Mouse (Mus musculus) embryonic facial prominence, embryonic 13.5 days (tissue): ENCODE data around the gene Cend1. TPM values are rescaled to one million over a fixed set of nuclear protein-coding genes. Genes with fewer than 3 reads are reported as not detected.
"Not testable (repeated sequence)": the region's sequence is repeated elsewhere in the genome, so short reads cannot be mapped to it uniquely, and the experiment has no call there.

Experiments used
- ATAC-seq: fragments of 200-750 bp; cut with Nextera tagmentation; 2 replicates; pipeline ENCODE4 v1.8.0; 2017; ENCODE audit warnings: low read depth; ENCODE audit not compliant: insufficient number of reproducible peaks, insufficient read depth, low FRiP score, low TSS enrichment
- H3K27ac ChIP-seq: fragments of 300-500 bp; sonication (generic); 2 replicates; pipeline ENCODE4 v1.5.1; 2015; ENCODE audit warnings: moderate library complexity, mild to moderate bottlenecking, inconsistent platforms
- H3K27me3 ChIP-seq: fragments of 300-500 bp; sonication (generic); 2 replicates; pipeline ENCODE4 v1.6.1; 2015; ENCODE audit warnings: mild to moderate bottlenecking, inconsistent platforms
- H3K36me3 ChIP-seq: fragments of 300-500 bp; sonication (generic); 2 replicates; pipeline ENCODE4 v1.6.1; 2015; ENCODE audit warnings: mild to moderate bottlenecking, inconsistent platforms
- H3K4me1 ChIP-seq: fragments of 300-500 bp; sonication (generic); 2 replicates; pipeline ENCODE4 v1.6.1; 2015; ENCODE audit warnings: inconsistent platforms
- H3K4me2 ChIP-seq: fragments of 300-500 bp; sonication (generic); 2 replicates; pipeline ENCODE4 v1.6.1; 2015; ENCODE audit warnings: moderate library complexity, mild to moderate bottlenecking, inconsistent platforms
- H3K4me3 ChIP-seq: fragments of 300-500 bp; sonication (generic); 2 replicates; pipeline ENCODE4 v1.5.1; 2015; ENCODE audit warnings: mild to moderate bottlenecking, inconsistent platforms
- H3K9ac ChIP-seq: fragments of 300-500 bp; sonication (generic); 2 replicates; pipeline ENCODE4 v1.6.1; 2015; ENCODE audit warnings: mild to moderate bottlenecking, inconsistent platforms
- H3K9me3 ChIP-seq: fragments of 300-500 bp; sonication (generic); 2 replicates; pipeline ENCODE4 v1.6.1; 2016; ENCODE audit warnings: inconsistent platforms
- WGBS: fragments of 180-500 bp; shearing (Covaris S2); methylation state at CpG from one replicate; pipeline ENCODE4 v1.1.7; 2015; ENCODE audit warnings: mixed read lengths; 5-methylcytosine and 5-hydroxymethylcytosine counted together
- polyA plus RNA-seq: library from polyadenylated mRNA; unstranded; fragments of >200 nt; fragmentation: Nextera tagmentation; extraction: Ambion mirVana; gene quantifications from 2 replicates; pipeline ENCODE4 v1.2.1, GENCODE M21; 2015

The Cend1 gene
- polyA plus RNA-seq, 1 experiment from 2014 or later = 2.8 TPM

DNA sequence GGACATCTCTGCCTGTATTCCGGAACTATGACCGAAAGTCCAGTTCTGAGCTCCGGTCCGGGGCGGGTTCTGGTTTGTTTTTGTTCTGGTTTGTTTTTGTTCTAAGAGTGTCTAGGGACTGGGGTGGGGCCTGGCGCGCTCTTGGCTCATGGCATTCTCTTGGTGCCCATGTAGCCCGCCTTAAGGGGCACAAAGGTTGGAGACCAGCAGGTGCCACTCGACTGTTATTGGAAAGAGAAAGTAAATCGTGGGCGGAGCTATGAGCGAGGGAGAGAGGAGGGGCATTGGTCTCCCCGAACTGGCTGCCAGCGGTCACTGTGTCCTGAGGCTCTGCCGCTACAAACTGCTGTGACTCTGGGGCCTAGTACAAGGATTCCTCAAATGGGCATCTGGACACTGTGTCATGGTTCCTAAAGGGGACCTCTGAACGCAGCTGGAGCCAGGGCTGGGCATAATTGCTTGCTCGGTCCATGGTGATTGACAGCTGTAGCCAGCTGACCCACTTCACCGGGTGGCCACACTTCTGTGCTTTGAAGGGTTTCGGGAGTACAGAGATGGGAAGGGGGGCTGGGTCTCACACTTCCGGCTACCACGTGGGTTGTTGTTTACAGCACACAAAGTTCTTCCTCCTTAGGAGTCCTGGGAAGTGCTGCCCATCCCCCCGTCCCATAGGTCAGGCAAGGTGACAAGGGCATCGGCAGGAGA lies 26.5 kb upstream of the Cend1 start:
- H3K27ac ChIP-seq = peak overlapping the region; percentile 28; the same call in 1 of the 2 replicates
- peaks cover 20% of the 10 kb centered on the region for H3K36me3 ChIP-seq
- H3K9ac ChIP-seq = peak overlapping the region; percentile 76
- 2% methylated on average over 23 of the region's 23 CpGs for WGBS
- H3K27me3 ChIP-seq = peaks cover 38% of the 10 kb centered on the region
- no peak for ATAC-seq
- H3K4me2 ChIP-seq = peak overlapping the region; percentile 98
- no peaks in the 10 kb centered on the region for H3K9me3 ChIP-seq
- H3K4me3 ChIP-seq = peak overlapping the region; percentile 66
- H3K4me1 ChIP-seq = peaks cover 16% of the 10 kb centered on the region

DNA sequence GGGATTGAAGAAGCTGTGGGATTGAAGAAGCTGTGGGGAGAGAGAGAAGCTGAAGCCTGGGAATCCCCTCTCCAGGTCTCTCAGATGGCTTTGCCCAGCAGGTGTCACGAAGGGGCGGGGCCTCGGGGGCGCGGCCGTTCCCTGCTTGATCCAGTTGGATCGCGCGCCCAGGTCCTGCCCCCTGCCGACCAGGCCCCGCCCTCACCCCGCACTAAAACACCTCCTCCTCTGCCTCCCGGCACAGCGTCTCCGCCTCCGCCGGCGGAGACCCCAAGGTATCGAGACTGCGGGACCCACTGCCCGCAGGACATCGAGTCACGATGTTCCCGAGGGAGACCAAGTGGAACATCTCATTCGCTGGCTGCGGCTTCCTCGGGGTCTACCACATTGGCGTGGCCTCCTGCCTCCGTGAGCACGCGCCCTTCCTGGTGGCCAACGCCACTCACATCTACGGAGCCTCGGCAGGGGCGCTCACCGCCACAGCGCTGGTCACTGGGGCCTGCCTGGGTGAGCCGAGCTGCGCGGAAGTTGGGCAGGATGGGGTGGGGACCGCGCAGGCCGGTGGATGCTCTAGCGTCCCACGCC lies 25.8 kb upstream of the Cend1 start, which contains the start of gene Pnpla2:
Gene Pnpla2 (plus strand): TSS at position 232 of the 585 bp plus-strand sequence.
- Histone ChIP-seq H3K4me3 (peak within 1 kb of the TSS; percentile 66), H3K4me1 (peaks cover 15% of the 10 kb centered on the region), H3K36me3 (peaks cover 27% of the 10 kb centered on the region), H3K27me3 (peaks cover 31% of the 10 kb centered on the region), H3K9ac (peak within 1 kb of the TSS; percentile 76), H3K27ac (peak within 1 kb of the TSS; percentile 28; the same call in 1 of the 2 replicates), H3K4me2 (peak within 1 kb of the TSS; percentile 98), H3K9me3 (no peaks in the 10 kb centered on the region)
- WGBS = under 1% methylated on average over 39 of the region's 45 CpGs
- peak; percentile 73 for ATAC-seq

DNA sequence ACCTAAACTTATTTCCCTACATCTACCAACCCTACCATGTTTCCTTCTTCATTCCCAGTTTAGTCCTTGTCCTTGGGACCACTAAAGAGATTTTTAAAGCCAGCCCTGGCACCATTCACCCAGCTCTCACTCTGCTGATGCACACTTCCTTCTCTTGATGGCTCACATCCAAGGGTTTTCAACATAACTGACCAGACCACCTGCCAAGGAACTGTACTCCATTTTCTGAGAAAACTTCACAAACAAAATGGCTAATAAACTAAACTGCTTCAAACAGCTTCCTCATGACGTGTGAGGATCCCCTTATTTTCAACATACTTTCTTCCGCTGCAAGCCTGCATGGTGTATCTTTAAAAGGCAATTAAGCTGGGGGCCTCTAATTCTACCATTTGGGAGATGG lies 24.3 kb upstream of the Cend1 start:
- Histone ChIP-seq H3K9ac (no peak overlapping the region), H3K27me3 (peaks cover 17% of the 10 kb centered on the region), H3K27ac (no peak overlapping the region), H3K9me3 (no peaks in the 10 kb centered on the region), H3K4me2 (no peak overlapping the region), H3K36me3 (peaks cover 37% of the 10 kb centered on the region), H3K4me3 (no peak overlapping the region), H3K4me1 (peaks cover 24% of the 10 kb centered on the region)
- ATAC-seq = no peak
- WGBS = 78% methylated on average over 2 of the region's 2 CpGs

DNA sequence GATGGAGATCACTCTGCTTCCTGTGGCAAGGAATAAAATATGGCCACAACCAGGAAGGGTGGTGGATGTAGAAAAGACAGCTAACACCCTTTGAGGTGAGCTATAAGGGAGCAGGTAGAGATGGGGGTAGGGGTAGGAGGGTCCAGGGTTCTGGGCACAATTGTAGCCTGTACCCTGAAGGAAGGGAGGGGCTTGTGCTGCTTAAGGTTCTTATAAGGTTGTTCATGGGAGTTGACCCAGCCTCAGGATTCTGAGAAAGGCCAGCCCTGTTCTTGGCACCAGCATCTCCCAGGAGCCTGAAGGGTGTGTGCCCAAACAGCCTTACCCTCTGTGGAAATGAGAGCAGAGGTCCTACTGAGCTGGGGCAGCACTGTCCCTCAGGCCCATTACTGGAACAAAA lies 22.6 kb upstream of the Cend1 start:
- Histone ChIP-seq H3K9ac (no peak overlapping the region), H3K27me3 (peaks cover 10% of the 10 kb centered on the region; the same call in 1 of the 2 replicates), H3K36me3 (peaks cover 40% of the 10 kb centered on the region), H3K4me3 (no peak overlapping the region), H3K27ac (no peak overlapping the region), H3K4me2 (no peak overlapping the region), H3K4me1 (peaks cover 29% of the 10 kb centered on the region), H3K9me3 (no peaks in the 10 kb centered on the region)
- no peak for ATAC-seq

DNA sequence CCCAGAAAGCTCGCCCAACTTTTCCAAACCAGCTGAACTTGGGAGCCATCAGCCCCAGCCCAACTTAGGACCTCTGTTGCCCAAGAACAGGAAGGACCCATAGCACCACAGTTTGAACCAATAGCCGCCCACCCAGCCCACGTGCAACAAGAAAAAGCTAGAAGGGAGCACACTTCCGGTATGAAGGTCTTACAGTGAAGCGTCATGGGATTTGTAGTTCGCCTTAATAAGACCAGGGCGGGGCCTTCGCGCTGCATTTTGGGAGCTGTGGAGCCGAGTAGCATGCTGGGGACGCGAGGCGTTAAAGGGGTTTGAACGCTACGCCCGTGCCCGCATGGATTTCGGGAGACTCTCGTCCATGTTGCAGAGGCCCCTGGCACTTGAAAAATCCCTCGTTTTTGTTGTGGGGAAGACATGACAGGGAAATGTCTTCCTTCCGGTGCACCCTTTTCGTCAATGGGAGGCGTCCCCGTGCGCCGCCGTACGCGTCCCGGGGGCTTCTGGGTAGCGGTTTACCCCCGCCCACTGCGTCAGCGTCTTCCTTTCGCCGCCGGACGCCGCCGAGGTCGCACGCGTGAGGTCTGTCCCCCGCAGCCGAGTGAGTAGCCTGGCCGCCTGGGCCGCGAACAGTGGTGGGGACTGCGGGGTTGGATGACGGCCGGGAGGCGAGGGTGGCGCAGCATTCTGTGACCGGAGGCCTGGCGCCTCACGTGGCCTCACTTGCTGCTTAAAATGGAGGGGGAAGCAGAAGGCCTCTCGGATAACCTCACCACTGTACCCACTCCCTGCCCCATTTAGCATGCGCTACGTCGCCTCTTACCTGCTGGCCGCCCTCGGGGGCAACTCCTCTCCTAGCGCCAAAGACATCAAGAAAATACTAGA lies 18.1 kb upstream of the Cend1 start, which contains the start of gene Rplp2:
Gene Rplp2 (plus strand): TSS at position 261 of the 882 bp plus-strand sequence.
- Histone ChIP-seq H3K9ac (peak within 1 kb of the TSS; percentile 95), H3K9me3 (no peaks in the 10 kb centered on the region), H3K4me3 (peak within 1 kb of the TSS; percentile 81), H3K27ac (peak within 1 kb of the TSS; percentile 87), H3K36me3 (peaks cover 39% of the 10 kb centered on the region), H3K27me3 (no peaks in the 10 kb centered on the region), H3K4me1 (peaks cover 37% of the 10 kb centered on the region), H3K4me2 (peak within 1 kb of the TSS; percentile 76)
- WGBS = under 1% methylated on average over 63 of the region's 63 CpGs
- ATAC-seq = peak; percentile 85

DNA sequence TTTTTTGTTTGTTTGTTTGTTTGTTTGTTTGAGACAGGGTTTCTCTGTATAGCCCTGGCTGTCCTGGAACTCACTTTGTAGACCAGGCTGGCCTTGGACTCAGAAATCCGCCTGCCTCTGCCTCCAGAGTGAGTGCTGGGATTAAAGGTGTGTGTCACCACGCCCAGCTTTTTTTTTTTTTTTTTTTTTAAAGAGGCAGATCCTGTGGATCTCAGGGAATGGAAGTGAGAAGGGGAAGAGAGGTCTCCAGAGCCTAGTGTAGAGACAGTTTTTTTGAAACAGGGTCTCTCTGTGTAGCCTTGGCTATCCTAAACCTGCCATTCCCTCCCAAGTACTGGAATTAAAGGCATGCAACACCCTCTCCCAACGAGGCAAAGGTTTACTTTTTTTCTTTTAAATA lies 17.1 kb upstream of the Cend1 start:
- H3K9me3 ChIP-seq, H3K27me3 ChIP-seq, H3K4me3 ChIP-seq, H3K27ac ChIP-seq, H3K9ac ChIP-seq, ATAC-seq: not testable (repeated sequence)
- H3K4me1 ChIP-seq = peaks cover 46% of the 10 kb centered on the region
- H3K4me2 ChIP-seq = peak overlapping the region; percentile 76
- WGBS = 83% methylated on average over 3 of the region's 3 CpGs
- H3K36me3 ChIP-seq = peaks cover 34% of the 10 kb centered on the region

DNA sequence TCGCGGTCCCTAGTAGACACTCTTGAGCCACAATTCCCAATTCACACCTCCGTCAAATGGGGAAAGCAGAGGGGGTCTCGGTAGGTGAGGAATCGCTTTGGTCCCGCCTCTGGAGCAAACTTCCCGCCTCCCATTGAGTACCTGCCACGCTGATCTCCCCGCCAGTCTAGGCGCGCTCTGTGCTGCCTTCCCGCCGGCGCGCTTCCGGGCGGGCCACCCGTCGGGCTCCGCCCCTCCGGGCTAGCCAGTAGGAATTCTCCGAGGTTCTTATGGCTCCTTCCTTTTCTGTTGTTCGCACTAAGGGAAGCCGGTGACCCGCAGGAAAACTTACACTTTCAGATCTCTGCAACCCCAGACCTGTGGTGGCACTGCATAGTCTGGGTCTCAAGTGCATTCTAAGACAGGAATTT lies 14.5 kb upstream of the Cend1 start, which contains the start of gene Pidd1:
Gene Pidd1 (minus strand): TSS at position 198 of the 410 bp plus-strand sequence.
- under 1% methylated on average over 25 of the region's 25 CpGs for WGBS
- H3K27me3 ChIP-seq = no peaks in the 10 kb centered on the region
- ATAC-seq = peak; percentile 58
- peaks cover 33% of the 10 kb centered on the region for H3K36me3 ChIP-seq
- H3K9ac ChIP-seq = peak within 1 kb of the TSS; percentile 75
- peak within 1 kb of the TSS; percentile 52 for H3K4me3 ChIP-seq
- peak within 1 kb of the TSS; percentile 86 for H3K4me2 ChIP-seq
- peaks cover 46% of the 10 kb centered on the region for H3K4me1 ChIP-seq
- peak within 1 kb of the TSS; percentile 53 for H3K27ac ChIP-seq
- no peaks in the 10 kb centered on the region for H3K9me3 ChIP-seq

DNA sequence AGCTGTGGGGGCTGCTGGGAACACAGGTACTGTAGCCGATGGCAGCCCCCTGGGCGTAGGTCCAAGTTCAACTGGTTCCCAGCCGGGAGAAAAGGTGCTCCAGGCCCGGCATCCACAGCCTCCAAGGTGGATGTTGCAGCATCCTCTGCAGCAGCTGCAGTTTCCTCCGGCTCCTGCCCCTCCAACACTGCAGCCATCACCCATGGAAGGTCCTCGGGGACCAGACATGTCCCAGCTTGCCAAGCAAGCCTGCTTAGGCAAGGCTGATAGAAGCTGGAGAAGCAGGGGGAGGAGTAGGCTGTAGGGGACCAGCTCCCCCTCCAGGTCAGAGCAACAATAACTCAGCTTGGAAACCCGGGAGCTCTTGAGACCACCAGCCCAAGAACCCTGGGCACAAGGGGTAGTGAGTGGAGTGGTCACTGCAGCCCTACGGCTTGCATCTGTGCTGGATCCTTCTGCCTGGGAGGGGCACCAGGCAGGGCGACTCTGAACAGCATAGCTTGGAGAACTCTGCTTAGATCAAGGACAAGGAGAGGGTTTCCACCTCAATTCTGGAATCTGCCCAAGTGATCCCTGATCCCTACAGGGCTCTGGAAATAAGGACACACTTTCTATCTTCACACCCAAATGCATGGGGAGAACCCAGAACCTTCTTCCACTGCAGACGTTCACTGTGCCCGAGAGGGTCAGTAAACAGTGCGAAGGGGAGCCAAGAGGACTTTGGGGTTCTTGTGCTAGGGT lies 14.0 kb upstream of the Cend1 start:
- H3K4me3 ChIP-seq = peak overlapping the region; percentile 52
- H3K27me3 ChIP-seq = no peaks in the 10 kb centered on the region
- 0 out of 2 replicates have a peak, but pooled peaks have one; percentile 0 for ATAC-seq
- peak overlapping the region; percentile 53 for H3K27ac ChIP-seq
- no peaks in the 10 kb centered on the region for H3K9me3 ChIP-seq
- 19% methylated on average over 12 of the region's 12 CpGs for WGBS
- H3K9ac ChIP-seq = peak overlapping the region; percentile 75
- peaks cover 34% of the 10 kb centered on the region for H3K36me3 ChIP-seq
- H3K4me1 ChIP-seq = peaks cover 40% of the 10 kb centered on the region
- H3K4me2 ChIP-seq = peak overlapping the region; percentile 86

DNA sequence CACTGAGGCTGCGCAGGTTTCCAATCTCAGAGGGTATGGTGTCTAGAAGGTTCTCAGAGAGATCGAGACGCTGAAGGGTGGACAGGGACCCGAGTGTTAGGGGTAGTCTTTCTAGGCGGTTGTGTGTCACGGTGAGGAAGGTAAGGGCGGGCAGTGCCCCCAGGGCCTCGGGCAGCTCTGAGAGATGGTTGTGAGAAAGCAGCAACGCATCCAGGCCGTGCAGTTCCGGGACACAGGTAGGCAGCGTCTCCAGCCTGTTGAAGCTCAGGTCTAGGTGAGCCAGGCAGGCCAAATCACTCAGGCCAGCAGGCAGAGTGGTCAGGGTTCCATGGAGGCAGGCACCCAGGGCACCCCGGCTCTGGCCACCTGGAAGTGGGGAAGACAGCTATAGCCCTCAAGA lies 12.9 kb upstream of the Cend1 start:
- Histone ChIP-seq H3K4me1 (peaks cover 46% of the 10 kb centered on the region), H3K27ac (no peak overlapping the region), H3K36me3 (peaks cover 38% of the 10 kb centered on the region), H3K27me3 (no peaks in the 10 kb centered on the region), H3K9ac (peak overlapping the region; percentile 75), H3K9me3 (no peaks in the 10 kb centered on the region), H3K4me3 (peak overlapping the region; percentile 52), H3K4me2 (peak overlapping the region; percentile 86)
- no peak for ATAC-seq
- WGBS = 89% methylated on average over 13 of the region's 13 CpGs

DNA sequence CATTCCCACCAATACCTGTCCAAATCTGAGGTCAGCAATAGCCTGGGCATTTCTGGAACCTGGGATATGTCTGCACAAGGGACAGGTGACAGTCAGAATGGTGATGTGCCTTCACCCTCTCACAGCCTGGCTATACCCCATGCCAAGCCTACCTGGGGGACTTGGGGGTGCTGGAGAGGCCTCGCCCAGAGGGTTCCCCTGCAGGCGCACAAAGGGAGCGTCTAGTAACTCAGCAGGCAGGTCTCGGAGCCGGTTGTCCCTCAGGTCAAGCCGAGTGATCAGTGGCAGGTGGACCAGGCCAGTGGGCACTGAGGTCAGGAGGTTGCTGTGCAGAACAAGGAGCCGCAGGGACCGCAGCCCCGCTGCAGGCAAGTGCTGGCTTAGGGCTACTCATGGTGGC lies 12.2 kb upstream of the Cend1 start:
- no peak overlapping the region for H3K27ac ChIP-seq
- 0 out of 2 replicates have a peak overlapping the region, but pooled peaks have one; percentile 52 for H3K4me3 ChIP-seq
- H3K9me3 ChIP-seq = no peaks in the 10 kb centered on the region
- 0 out of 2 replicates have a peak overlapping the region, but pooled peaks have one; percentile 5 for H3K4me2 ChIP-seq
- WGBS = 90% methylated on average over 9 of the region's 9 CpGs
- peak overlapping the region; percentile 75 for H3K9ac ChIP-seq
- ATAC-seq = no peak
- no peaks in the 10 kb centered on the region for H3K27me3 ChIP-seq
- peaks cover 38% of the 10 kb centered on the region for H3K36me3 ChIP-seq
- peaks cover 49% of the 10 kb centered on the region for H3K4me1 ChIP-seq
